Mouse (Mus musculus) hindbrain, embryonic 14.5 days (tissue): ENCODE measurements around the gene Numbl. TPM values are rescaled to one million over a fixed set of nuclear protein-coding genes. Genes with fewer than 3 reads are reported as not detected.

Source experiments
- ATAC-seq: fragments of 200-750 bp; cut with Nextera tagmentation; 2 replicates; pipeline ENCODE4 v1.8.0; 2017; ENCODE audit warnings: moderate number of reproducible peaks, mild to moderate bottlenecking, moderate TSS enrichment, moderate library complexity; ENCODE audit not compliant: low FRiP score
- DNase-seq: peaks from one replicate; pipeline ENCODE4 v3.0.0-alpha.2; 2015; ENCODE audit warnings: low spot score
- H3K27ac ChIP-seq: fragments of 300-500 bp; sonication (generic); 2 replicates; pipeline ENCODE4 v1.5.1; 2014; ENCODE audit warnings: mild to moderate bottlenecking, moderate library complexity
- H3K27me3 ChIP-seq: fragments of 300-500 bp; sonication (generic); 2 replicates; pipeline ENCODE4 v1.6.1; 2014; ENCODE audit warnings: mild to moderate bottlenecking, low read length, mixed read lengths; ENCODE audit not compliant: control insufficient read depth, insufficient read depth
- H3K36me3 ChIP-seq: fragments of 300-500 bp; sonication (generic); replicated peaks from 2 replicates; pipeline ENCODE4 v1.6.1; 2014; ENCODE audit not compliant: control insufficient read depth, insufficient read depth
- H3K4me1 ChIP-seq: fragments of 300-500 bp; sonication (generic); replicated peaks from 2 replicates; pipeline ENCODE4 v1.6.1; 2014; ENCODE audit warnings: antibody characterized with exemption, low read length, mixed read lengths; ENCODE audit not compliant: control insufficient read depth, insufficient read depth
- H3K4me2 ChIP-seq: fragments of 300-500 bp; sonication (generic); replicated peaks from 2 replicates; pipeline ENCODE4 v1.6.1; 2014; ENCODE audit warnings: mild to moderate bottlenecking, moderate library complexity
- H3K4me3 ChIP-seq: fragments of 300-500 bp; sonication (generic); replicated peaks from 2 replicates; pipeline ENCODE4 v1.5.1; 2014; ENCODE audit warnings: mild to moderate bottlenecking, low read length
- H3K9ac ChIP-seq: fragments of 300-500 bp; sonication (generic); 2 replicates; pipeline ENCODE4 v1.6.1; 2014
- H3K9me3 ChIP-seq: fragments of 300-500 bp; sonication (generic); 2 replicates; pipeline ENCODE4 v1.6.1; 2016; ENCODE audit warnings: low read length; ENCODE audit not compliant: control insufficient read depth
- WGBS: fragments of 180-500 bp; shearing (Covaris S2); extraction: QIAGEN DNeasy Blood & Tissue Kit; methylation state at CpG from one replicate; pipeline ENCODE4 v1.1.7; 2014; 5-methylcytosine and 5-hydroxymethylcytosine counted together
- polyA plus RNA-seq: library from polyadenylated mRNA; unstranded; fragments of >200 nt; fragmentation: Nextera tagmentation; extraction: Ambion mirVana; gene quantifications from 2 replicates; pipeline ENCODE4 v1.2.1, GENCODE M21; 2014

Numbl gene
- polyA plus RNA-seq, 1 experiment from 2014 or later = 36.2 TPM

DNA sequence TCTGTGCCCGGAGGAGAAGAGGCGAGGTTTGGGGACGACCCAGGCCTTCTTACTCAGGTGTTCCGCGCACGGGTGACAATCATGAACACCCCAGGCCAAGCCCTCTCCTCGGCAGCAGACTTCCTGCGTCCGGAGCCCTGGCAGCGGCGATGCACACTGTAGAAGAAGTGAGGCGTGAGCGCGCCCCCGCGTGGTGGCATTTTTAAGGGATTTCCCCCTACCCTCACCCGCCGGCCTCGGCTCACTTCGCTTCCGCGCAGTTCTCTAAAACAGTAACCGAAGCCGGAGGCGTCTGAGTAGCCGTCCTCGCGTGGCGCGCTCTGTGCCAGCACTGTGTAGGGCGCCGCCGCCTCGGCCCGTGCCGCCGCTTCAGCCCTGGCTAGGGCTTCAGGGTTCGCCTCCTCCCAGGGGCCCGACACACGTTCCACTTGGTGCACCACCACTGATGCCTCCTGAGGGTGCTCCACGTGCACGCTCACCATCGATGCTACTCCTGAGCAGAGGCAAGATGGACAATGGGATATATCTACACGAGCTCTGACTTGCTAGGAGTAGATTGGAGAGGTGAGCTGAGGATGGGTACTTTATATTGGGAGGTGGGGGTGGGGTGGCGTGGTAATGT is 71.2 kb downstream of the Numbl start:
- H3K27me3 ChIP-seq = peaks cover 98% of the 10 kb centered on the region
- H3K9ac ChIP-seq = no peak overlapping the region; the same call in 1 of the 2 replicates
- peaks cover 15% of the 10 kb centered on the region for H3K4me1 ChIP-seq
- peak overlapping the region; percentile 5 for H3K4me3 ChIP-seq
- H3K27ac ChIP-seq = no peak overlapping the region
- H3K4me2 ChIP-seq = peak overlapping the region; percentile 32
- WGBS = 4% methylated on average over 45 of the region's 45 CpGs
- no peaks in the 10 kb centered on the region for H3K9me3 ChIP-seq
- ATAC-seq = peak; percentile 9; the same call in 1 of the 2 replicates
- H3K36me3 ChIP-seq = no peaks in the 10 kb centered on the region
- DNase-seq = peak; percentile 78

DNA sequence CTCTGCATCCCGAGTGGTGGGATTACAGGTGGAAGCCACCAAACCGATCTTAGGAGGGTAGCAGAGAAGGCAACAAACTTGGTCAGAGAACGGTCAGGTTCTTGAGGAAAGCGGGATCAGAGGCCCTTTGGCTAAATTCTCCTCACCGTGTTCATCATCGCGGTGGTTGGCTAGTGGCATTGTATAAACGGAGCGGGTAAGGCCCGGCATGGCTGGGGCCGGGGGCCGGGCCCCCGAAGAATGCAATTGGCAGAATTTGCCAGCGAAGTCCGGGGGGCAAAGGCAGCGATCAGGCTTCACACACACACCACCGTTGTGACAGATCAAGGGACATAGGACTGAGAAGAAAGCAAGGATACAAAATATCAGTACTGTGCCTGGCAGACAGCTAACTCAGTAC is 71.7 kb downstream of the Numbl start:
- peaks cover 15% of the 10 kb centered on the region for H3K4me1 ChIP-seq
- no peak overlapping the region for H3K4me2 ChIP-seq
- H3K27ac ChIP-seq = no peak overlapping the region
- no peaks in the 10 kb centered on the region for H3K36me3 ChIP-seq
- H3K9ac ChIP-seq = no peak overlapping the region
- ATAC-seq (no peak), DNase-seq (no peak)
- 26% methylated on average over 17 of the region's 17 CpGs for WGBS
- 0 out of 2 replicates have a peak overlapping the region, but pooled peaks have one; percentile 30 for H3K4me3 ChIP-seq
- H3K9me3 ChIP-seq = no peaks in the 10 kb centered on the region
- peaks cover 98% of the 10 kb centered on the region for H3K27me3 ChIP-seq

DNA sequence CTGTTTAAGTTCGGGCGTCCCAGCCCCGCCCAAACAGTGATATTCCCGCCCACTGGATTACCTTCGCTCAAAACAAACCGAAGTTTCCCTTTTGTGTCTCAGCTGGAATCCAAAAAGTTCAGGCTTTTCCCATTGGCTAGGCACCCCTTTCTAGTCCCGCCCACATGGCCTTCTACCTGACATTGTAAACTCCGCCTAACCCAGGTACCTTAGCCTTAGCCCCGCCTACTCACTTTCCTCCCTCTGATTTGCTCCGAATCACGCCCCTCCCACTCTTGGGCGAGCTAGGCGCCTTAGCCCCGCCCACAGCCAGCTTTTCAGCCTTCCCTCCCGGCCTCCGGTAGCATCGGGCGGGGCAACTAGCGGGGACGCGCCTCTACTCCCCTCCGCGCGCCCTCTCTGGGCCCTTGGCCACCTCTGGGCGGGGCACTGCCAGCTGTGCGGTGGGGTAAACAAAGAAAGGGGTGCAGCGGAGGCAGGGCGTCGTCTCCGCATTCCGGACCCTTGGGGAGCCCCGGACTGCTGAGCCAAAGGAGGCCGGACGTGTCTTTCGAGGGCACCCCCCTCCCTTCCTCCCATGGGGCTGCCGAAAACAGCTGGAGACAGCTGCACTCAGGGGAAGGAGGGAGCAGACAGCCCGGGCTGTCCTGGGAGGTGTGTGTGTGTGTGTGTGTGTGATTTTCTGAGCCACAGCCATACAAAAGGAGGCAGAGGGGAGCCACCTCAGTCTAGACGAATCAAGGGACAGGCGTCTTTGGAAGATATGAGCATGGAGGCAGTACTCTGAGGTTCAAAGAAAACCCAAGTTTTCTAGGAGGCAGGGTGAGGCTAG is 72.7 kb downstream of the Numbl start:
- Histone ChIP-seq H3K27me3 (peaks cover 97% of the 10 kb centered on the region), H3K27ac (no peak overlapping the region), H3K4me2 (peak overlapping the region; percentile 53), H3K9ac (0 out of 2 replicates have a peak overlapping the region, but pooled peaks have one; percentile 17), H3K9me3 (no peaks in the 10 kb centered on the region), H3K4me1 (peaks cover 15% of the 10 kb centered on the region), H3K36me3 (no peaks in the 10 kb centered on the region), H3K4me3 (peak overlapping the region; percentile 30)
- WGBS = under 1% methylated on average over 39 of the region's 39 CpGs
- DNase-seq (peak; percentile 42), ATAC-seq (no peak)

- ATAC-seq (no peak), DNase-seq (no peak)
- 0 out of 2 replicates have a peak overlapping the region, but pooled peaks have one; percentile 53 for H3K4me2 ChIP-seq
- peak overlapping the region; percentile 30; the same call in 1 of the 2 replicates for H3K4me3 ChIP-seq
- no peak overlapping the region for H3K27ac ChIP-seq
- H3K9ac ChIP-seq = no peak overlapping the region
- WGBS = 3% methylated on average over 8 of the region's 8 CpGs
- H3K36me3 ChIP-seq = no peaks in the 10 kb centered on the region
- peaks cover 15% of the 10 kb centered on the region for H3K4me1 ChIP-seq
- H3K9me3 ChIP-seq = no peaks in the 10 kb centered on the region
- peaks cover 97% of the 10 kb centered on the region for H3K27me3 ChIP-seq
These were observed 73.3 kb downstream of the Numbl start for GRCm38 (mm10) chr7:27331541-27331851.

Other genes with a start within 250 kb of the Numbl start
- not detected in 2 replicates for gene Cyp2a12, start 229.4 kb upstream of the Numbl start, polyA plus RNA-seq
- not detected in 2 replicates for gene Cyp2f2, start 138.5 kb upstream of the Numbl start, polyA plus RNA-seq
- gene Cyp2t4, start 104.7 kb upstream of the Numbl start, polyA plus RNA-seq = 0.17 and 0.19 TPM in 2 replicates
- gene Egln2, start 91.6 kb upstream of the Numbl start, polyA plus RNA-seq = 55.3 and 55.7 TPM in 2 replicates
- gene Rab4b, start 79.5 kb upstream of the Numbl start, polyA plus RNA-seq = 91.3 and 102 TPM in 2 replicates
- gene Gm21983, start 77.3 kb upstream of the Numbl start, polyA plus RNA-seq = not detected in 2 replicates
- 24.6 and 28.5 TPM in 2 replicates for gene Mia, start 77.3 kb upstream of the Numbl start, polyA plus RNA-seq
- gene BC024978, start 62.7 kb upstream of the Numbl start, polyA plus RNA-seq = 3.4 and 3.5 TPM in 2 replicates
- gene Snrpa, start 62.2 kb upstream of the Numbl start, polyA plus RNA-seq = 192 and 195 TPM in 2 replicates
- 6.5 and 8.7 TPM in 2 replicates for gene Itpkc, start 29.8 kb upstream of the Numbl start, polyA plus RNA-seq
- 17.4 and 17.8 TPM in 2 replicates for gene Coq8b, start 25.4 kb upstream of the Numbl start, polyA plus RNA-seq
- gene Ltbp4, start 79.3 kb downstream of the Numbl start, polyA plus RNA-seq = 10.4 TPM in 2 replicates
- 30.6 and 34.6 TPM in 2 replicates for gene Shkbp1, start 97.6 kb downstream of the Numbl start, polyA plus RNA-seq
- not detected in 2 replicates for gene Gm20479, start 99.0 kb downstream of the Numbl start, polyA plus RNA-seq
- gene Sptbn4, start 189.3 kb downstream of the Numbl start, polyA plus RNA-seq = 4.0 and 4.2 TPM in 2 replicates
- 17.7 and 25.4 TPM in 2 replicates for gene Blvrb, start 189.5 kb downstream of the Numbl start, polyA plus RNA-seq
- gene Sertad3, start 215.3 kb downstream of the Numbl start, polyA plus RNA-seq = 8.4 and 9.3 TPM in 2 replicates
- gene Sertad1, start 228.5 kb downstream of the Numbl start, polyA plus RNA-seq = 7.9 and 8.9 TPM in 2 replicates
- 0.50 and 0.93 TPM in 2 replicates for gene Prx, start 240.9 kb downstream of the Numbl start, polyA plus RNA-seq